Mouse (Mus musculus): Measurements from ENCODE around the gene Xpo5. TPM values are rescaled to one million over a fixed set of nuclear protein-coding genes. Genes with fewer than 3 reads are reported as not detected.

The Xpo5 gene
- polyA plus RNA-seq, 1 experiment from 2014 or later: 43.8 TPM

GRCm38 (mm10) chr17:46275034-46275433, 72.5 kb downstream of the Xpo5 start:
- H3K4me3 ChIP-seq: no peak overlapping the region
- peak overlapping the region; percentile 32; the same call in 1 of the 2 replicates for H3K9ac ChIP-seq
- ATAC-seq (ENCODE audit: insufficient number of reproducible peaks, insufficient read depth, low FRiP score, low TSS enrichment, low read depth): no peak
- peaks cover 53% of the 10 kb centered on the region for H3K36me3 ChIP-seq
- no peaks in the 10 kb centered on the region for H3K9me3 ChIP-seq
- H3K27ac ChIP-seq: peak overlapping the region; percentile 77
- 61% methylated on average over 6 of the region's 6 CpGs for WGBS
- H3K4me1 ChIP-seq: peaks cover 79% of the 10 kb centered on the region
- no peaks in the 10 kb centered on the region for H3K27me3 ChIP-seq
- no peak overlapping the region for H3K4me2 ChIP-seq

- no peaks in the 10 kb centered on the region for H3K9me3 ChIP-seq
- H3K4me1 ChIP-seq: peaks cover 78% of the 10 kb centered on the region
- H3K9ac ChIP-seq: peak overlapping the region; percentile 32; the same call in 1 of the 2 replicates
- no peak for ATAC-seq (ENCODE audit: insufficient number of reproducible peaks, insufficient read depth, low FRiP score, low TSS enrichment, low read depth)
- peak overlapping the region; percentile 77 for H3K27ac ChIP-seq
- WGBS: 90% methylated on average over 10 of the region's 10 CpGs
- H3K36me3 ChIP-seq: peaks cover 53% of the 10 kb centered on the region
- H3K4me2 ChIP-seq: no peak overlapping the region
- H3K27me3 ChIP-seq: no peaks in the 10 kb centered on the region
- no peak overlapping the region for H3K4me3 ChIP-seq
Observed at GRCm38 (mm10) chr17:46275506-46275905, 72.9 kb downstream of the Xpo5 start.

GRCm38 (mm10) chr17:46277586-46277985, 75.0 kb downstream of the Xpo5 start:
- WGBS: 9% methylated on average over 4 of the region's 4 CpGs

GRCm38 (mm10) chr17:46278011-46278765, 75.6 kb downstream of the Xpo5 start:
- Histone ChIP-seq H3K4me1 (peaks cover 81% of the 10 kb centered on the region), H3K27ac (peak overlapping the region; percentile 90), H3K9ac (peak overlapping the region; percentile 46; the same call in 1 of the 2 replicates), H3K9me3 (no peaks in the 10 kb centered on the region), H3K27me3 (no peaks in the 10 kb centered on the region), H3K4me3 (no peak overlapping the region), H3K4me2 (peak overlapping the region; percentile 35), H3K36me3 (peaks cover 32% of the 10 kb centered on the region)
- ATAC-seq (ENCODE audit: insufficient number of reproducible peaks, insufficient read depth, low FRiP score, low TSS enrichment, low read depth): no peak
- 44% methylated on average over 12 of the region's 12 CpGs for WGBS

More at GRCm38 (mm10) chr17:46277586-46277985, 75.0 kb downstream of the Xpo5 start:
- ATAC-seq (ENCODE audit: insufficient number of reproducible peaks, insufficient read depth, low FRiP score, low TSS enrichment, low read depth): no peak
- peak overlapping the region; percentile 52 for H3K9ac ChIP-seq
- H3K27me3 ChIP-seq: no peaks in the 10 kb centered on the region
- peaks cover 85% of the 10 kb centered on the region for H3K4me1 ChIP-seq
- H3K4me3 ChIP-seq: no peak overlapping the region
- H3K27ac ChIP-seq: peak overlapping the region; percentile 90
- H3K36me3 ChIP-seq: peaks cover 38% of the 10 kb centered on the region
- peak overlapping the region; percentile 35 for H3K4me2 ChIP-seq
- H3K9me3 ChIP-seq: no peaks in the 10 kb centered on the region

- peaks cover 28% of the 10 kb centered on the region for H3K36me3 ChIP-seq
- H3K9me3 ChIP-seq: no peaks in the 10 kb centered on the region
- peak within 1 kb of the TSS; percentile 93 for H3K4me2 ChIP-seq
- peak within 1 kb of the TSS; percentile 73 for H3K4me3 ChIP-seq
- peaks cover 49% of the 10 kb centered on the region for H3K4me1 ChIP-seq
- under 1% methylated on average over 37 of the region's 37 CpGs for WGBS
- peak within 1 kb of the TSS; percentile 87 for H3K9ac ChIP-seq
- ATAC-seq (ENCODE audit: insufficient number of reproducible peaks, insufficient read depth, low FRiP score, low TSS enrichment, low read depth): peak; percentile 88
- H3K27ac ChIP-seq: peak within 1 kb of the TSS; percentile 97
- H3K27me3 ChIP-seq: no peaks in the 10 kb centered on the region
Observed at GRCm38 (mm10) chr17:46282483-46283123, 80.0 kb downstream of the Xpo5 start, which contains the start of gene Tjap1. Tjap1 (minus strand) TSS chr17:46283026.

- no peak for ATAC-seq (ENCODE audit: insufficient number of reproducible peaks, insufficient read depth, low FRiP score, low TSS enrichment, low read depth)
Observed at GRCm38 (mm10) chr17:46283140-46283539, 80.6 kb downstream of the Xpo5 start.

GRCm38 (mm10) chr17:46283911-46284310, 81.3 kb downstream of the Xpo5 start:
- Histone ChIP-seq H3K27ac (no peak overlapping the region), H3K4me1 (peaks cover 45% of the 10 kb centered on the region), H3K9ac (no peak overlapping the region), H3K4me3 (no peak overlapping the region), H3K27me3 (no peaks in the 10 kb centered on the region), H3K9me3 (no peaks in the 10 kb centered on the region), H3K36me3 (peaks cover 19% of the 10 kb centered on the region), H3K4me2 (no peak overlapping the region)
- no peak for ATAC-seq (ENCODE audit: insufficient number of reproducible peaks, insufficient read depth, low FRiP score, low TSS enrichment, low read depth)
- 87% methylated on average over 8 of the region's 8 CpGs for WGBS

More at GRCm38 (mm10) chr17:46283140-46283539, 80.6 kb downstream of the Xpo5 start:
- Histone ChIP-seq H3K36me3 (peaks cover 26% of the 10 kb centered on the region), H3K9ac (peak overlapping the region; percentile 87; the same call in 1 of the 2 replicates), H3K4me2 (peak overlapping the region; percentile 93), H3K4me3 (peak overlapping the region; percentile 73), H3K27ac (peak overlapping the region; percentile 97), H3K4me1 (peaks cover 49% of the 10 kb centered on the region), H3K27me3 (no peaks in the 10 kb centered on the region), H3K9me3 (no peaks in the 10 kb centered on the region)
- WGBS: 21% methylated on average over 9 of the region's 9 CpGs

GRCm38 (mm10) chr17:46284653-46285052, 82.1 kb downstream of the Xpo5 start:
- WGBS: 47% methylated on average over 7 of the region's 7 CpGs
- H3K27ac ChIP-seq: no peak overlapping the region
- H3K4me1 ChIP-seq: peaks cover 43% of the 10 kb centered on the region
- no peak for ATAC-seq (ENCODE audit: insufficient number of reproducible peaks, insufficient read depth, low FRiP score, low TSS enrichment, low read depth)
- H3K27me3 ChIP-seq: no peaks in the 10 kb centered on the region
- no peak overlapping the region for H3K4me3 ChIP-seq
- H3K36me3 ChIP-seq: peaks cover 12% of the 10 kb centered on the region
- H3K9me3 ChIP-seq: no peaks in the 10 kb centered on the region
- H3K4me2 ChIP-seq: no peak overlapping the region
- H3K9ac ChIP-seq: no peak overlapping the region

GRCm38 (mm10) chr17:46285407-46285806, 82.8 kb downstream of the Xpo5 start:
- Histone ChIP-seq H3K36me3 (peaks cover 4% of the 10 kb centered on the region), H3K27me3 (no peaks in the 10 kb centered on the region)
- no peak for ATAC-seq (ENCODE audit: insufficient number of reproducible peaks, insufficient read depth, low FRiP score, low TSS enrichment, low read depth)

GRCm38 (mm10) chr17:46287678-46288095, 85.1 kb downstream of the Xpo5 start:
- Histone ChIP-seq H3K4me3 (peak overlapping the region; percentile 13; the same call in 1 of the 2 replicates), H3K27ac (peak overlapping the region; percentile 75), H3K27me3 (peaks cover 5% of the 10 kb centered on the region), H3K9me3 (no peaks in the 10 kb centered on the region), H3K36me3 (no peaks in the 10 kb centered on the region), H3K4me1 (peaks cover 21% of the 10 kb centered on the region), H3K9ac (peak overlapping the region; percentile 40), H3K4me2 (peak overlapping the region; percentile 39)
- WGBS: 23% methylated on average over 11 of the region's 11 CpGs
- peak; percentile 48; the same call in 1 of the 2 replicates for ATAC-seq (ENCODE audit: insufficient number of reproducible peaks, insufficient read depth, low FRiP score, low TSS enrichment, low read depth)

More at GRCm38 (mm10) chr17:46285407-46285806, 82.8 kb downstream of the Xpo5 start:
- Histone ChIP-seq H3K4me2 (no peak overlapping the region), H3K4me1 (peaks cover 38% of the 10 kb centered on the region), H3K9ac (no peak overlapping the region), H3K4me3 (no peak overlapping the region), H3K27ac (no peak overlapping the region), H3K9me3 (no peaks in the 10 kb centered on the region)
- WGBS: 62% methylated on average over 6 of the region's 6 CpGs
